ENCODE assay signal across 7 mouse cellular contexts in the genomic region with DNA sequence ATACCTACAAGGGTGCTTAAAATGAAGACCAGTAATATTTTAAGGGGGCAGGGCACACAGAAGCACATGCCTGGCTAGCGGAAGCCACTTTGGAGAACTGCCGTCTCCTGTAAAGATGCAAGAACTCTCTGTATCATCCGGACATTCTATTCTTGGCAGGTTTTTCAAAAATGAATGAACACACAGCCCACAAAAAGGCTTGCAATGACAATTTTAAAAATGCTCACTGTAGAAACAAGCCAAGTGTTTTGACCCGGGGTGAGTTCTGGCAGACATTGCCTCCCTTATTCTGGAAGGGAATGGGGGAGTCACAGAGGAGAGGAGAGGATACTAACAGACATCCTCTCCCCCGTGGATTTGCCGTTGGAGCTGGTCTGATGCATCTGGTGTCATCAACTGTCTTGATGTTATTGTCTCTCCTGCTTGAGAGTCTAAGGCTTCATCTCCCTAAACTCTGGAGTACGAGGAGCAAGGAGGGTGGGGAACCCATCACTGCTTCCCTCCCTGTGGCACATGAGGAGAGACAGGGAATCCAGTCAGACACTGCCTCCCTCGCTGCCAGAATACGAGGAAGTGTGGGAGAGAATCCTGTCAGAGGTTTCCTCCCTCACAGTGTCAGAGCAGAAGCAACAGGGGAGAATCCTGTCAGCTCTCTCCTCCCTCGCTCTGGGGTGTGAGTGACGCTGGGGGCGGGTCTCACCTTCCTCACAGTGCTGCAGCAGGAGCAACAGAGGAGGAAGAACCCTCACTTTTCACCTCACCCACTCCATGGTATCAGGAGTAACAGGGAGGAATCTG. TPM values are rescaled to one million over a fixed set of nuclear protein-coding genes. Genes with fewer than 3 reads are reported as not detected.
DNase-seq lines count a peak whose midpoint lies in the region; TF ChIP-seq lines count a peak whose summit lies in the region.

No protein-coding gene starts in this region.

- DNase-seq in layer of hippocampus, adult 18-20 months (ENCODE audit: low spot score in 2 of 2): peak; percentile 45 to 68
- DNase-seq in layer of hippocampus, adult 11-12 months (ENCODE audit: low spot score): no peak
- peak; percentile 55 for DNase-seq in Muller cell, postnatal 12 days (ENCODE audit: inconsistent ontology term)
- DNase-seq in brain, embryonic 14.5 days (ENCODE audit: low read depth): peak; percentile 27
- peak; percentile 63 to 73 for DNase-seq in left cerebral cortex, postnatal 14 days (ENCODE audit: low spot score in 2 of 2)
- no peak for DNase-seq in spleen, postnatal 4 days (ENCODE audit: low spot score in 2 of 2)
- no peak for DNase-seq in cerebellum, adult 8-10 months

- no peak for TF ChIP-seq POLR2A in brain, embryonic 14.5 days (IDR thresholded peaks at IDR 0.05; ENCODE audit: borderline replicate concordance, extremely low read depth, insufficient read depth, insufficient read length, poor library complexity, severe bottlenecking)

- intact Hi-C loops in left cerebral cortex, postnatal 14 days (cut with DNase I): loop anchor here (5.0 kb wide), 2 partner anchors 36 to 76 kb away; no protein-coding TSS in a partner anchor

- no peak for TF ChIP-seq CTCF in brain, embryonic 14.5 days (IDR thresholded peaks at IDR 0.05; ENCODE audit: borderline replicate concordance, extremely low read depth, insufficient read depth, insufficient read length)

RNA-seq across cellular contexts. Expression of a gene that starts 54.3 kb away (rescaled TPM):
- 100 to 1,000 TPM; 117 to 131 TPM for total RNA-seq in layer of hippocampus, adult 18-20 months (2021)
- 24.5 and 33.1 TPM in 2 replicates for polyA plus RNA-seq in brain, embryonic 14.5 days (2012; rRNA removed)
- 10 to 100 TPM; 83.1 to 88.7 TPM for total RNA-seq in left cerebral cortex, postnatal 14 days (2021)

RNA-seq across cellular contexts. Expression of a gene that starts 54.7 kb away (rescaled TPM):
- total RNA-seq in layer of hippocampus, adult 18-20 months (2021): 10 to 100 TPM; 22.5 to 26.1 TPM
- 60.4 and 91.9 TPM in 2 replicates for polyA plus RNA-seq in brain, embryonic 14.5 days (2012; rRNA removed)
- total RNA-seq in left cerebral cortex, postnatal 14 days (2021): 10 to 100 TPM; 26.6 to 26.8 TPM

RNA-seq across cellular contexts. Expression of a gene that starts 54.8 kb away (rescaled TPM):
- 10 to 100 TPM; 28.4 to 28.9 TPM for total RNA-seq in layer of hippocampus, adult 18-20 months (2021)
- 23.1 and 28.1 TPM in 2 replicates for polyA plus RNA-seq in brain, embryonic 14.5 days (2012; rRNA removed)
- 10 to 100 TPM; 23.1 to 26.2 TPM for total RNA-seq in left cerebral cortex, postnatal 14 days (2021)

Comparison
In these comparisons a context has a peak if more than half of its experiments do, and no peak if none do; other contexts are left out.
1. DNase-seq: peak in layer of hippocampus, adult 18-20 months (2 of 2), Muller cell, postnatal 12 days (single experiment), brain, embryonic 14.5 days (single experiment) and left cerebral cortex, postnatal 14 days (2 of 2); none in layer of hippocampus, adult 11-12 months (single experiment), spleen, postnatal 4 days (0 of 2) and cerebellum, adult 8-10 months (single experiment).